Mouse (Mus musculus) monocyte, adult 5-6 weeks (primary cell): ENCODE data around the gene Fam131b. TPM values are rescaled to one million over a fixed set of nuclear protein-coding genes. Genes with fewer than 3 reads are reported as not detected.
A peak's percentile ranks its signal among the peaks of the same experiment; 100 is the strongest.

ENCODE experiments used
- ATAC-seq: fragments of 153-309, 156-312 bp; replicated peaks from 2 replicates; pipeline ENCODE4 v1.8.0; 2017; ENCODE audit warnings: mild to moderate bottlenecking; ENCODE audit not compliant: low TSS enrichment, insufficient number of reproducible peaks, severe bottlenecking, poor library complexity, low FRiP score
- total RNA-seq: library from RNA; stranded (forward); fragments of 200-1000, 200-491, 200-594 nt; gene quantifications from 3 replicates; pipeline ENCODE4 v1.2.3, GENCODE M21; 2017

Gene Fam131b
- 0.10 to 0.32 TPM in 2 of 3 replicates, not detected in the other for total RNA-seq

DNA sequence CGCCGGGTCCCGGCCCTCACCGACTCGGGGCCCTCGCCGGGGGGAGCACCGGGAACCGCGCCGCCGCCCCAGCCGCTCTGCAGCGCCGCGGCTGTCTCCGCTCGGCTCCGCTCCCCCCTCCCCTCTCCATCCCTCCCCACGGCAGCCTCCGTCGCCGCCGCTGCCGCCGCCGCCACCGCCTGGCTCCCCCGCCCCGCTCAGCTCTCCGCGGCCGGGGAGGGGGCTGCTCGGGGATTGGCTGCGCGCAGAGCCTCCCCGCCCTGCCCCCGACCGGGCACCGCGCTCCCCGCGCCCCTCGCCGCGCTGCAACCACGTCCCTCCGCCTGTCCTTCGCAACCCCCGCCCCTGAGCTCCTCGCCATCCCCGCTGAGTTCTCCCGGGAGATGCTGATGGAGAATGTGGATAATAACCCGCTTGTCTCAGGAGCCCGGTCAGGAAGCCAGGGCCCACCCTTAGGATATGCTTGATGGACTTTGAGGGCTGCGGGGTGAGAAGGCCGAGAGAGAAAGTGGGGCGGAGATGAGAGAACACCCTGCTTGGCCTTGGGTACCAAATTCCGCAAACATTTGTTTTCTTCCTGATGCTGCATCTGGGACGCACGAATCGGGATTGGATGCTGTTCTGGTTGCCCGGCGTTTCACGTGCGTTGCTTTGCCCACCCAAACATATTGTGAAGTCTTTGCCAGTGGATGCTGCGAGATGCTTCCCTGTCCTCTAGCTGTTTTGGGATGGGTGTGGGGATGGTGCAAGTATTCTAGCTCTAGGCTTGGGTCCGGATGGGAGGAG is at the start of gene Fam131b:
Gene Fam131b, minus strand, starts transcription at position 162 of the 786 bp plus-strand sequence.
- ATAC-seq, result no peak

DNA sequence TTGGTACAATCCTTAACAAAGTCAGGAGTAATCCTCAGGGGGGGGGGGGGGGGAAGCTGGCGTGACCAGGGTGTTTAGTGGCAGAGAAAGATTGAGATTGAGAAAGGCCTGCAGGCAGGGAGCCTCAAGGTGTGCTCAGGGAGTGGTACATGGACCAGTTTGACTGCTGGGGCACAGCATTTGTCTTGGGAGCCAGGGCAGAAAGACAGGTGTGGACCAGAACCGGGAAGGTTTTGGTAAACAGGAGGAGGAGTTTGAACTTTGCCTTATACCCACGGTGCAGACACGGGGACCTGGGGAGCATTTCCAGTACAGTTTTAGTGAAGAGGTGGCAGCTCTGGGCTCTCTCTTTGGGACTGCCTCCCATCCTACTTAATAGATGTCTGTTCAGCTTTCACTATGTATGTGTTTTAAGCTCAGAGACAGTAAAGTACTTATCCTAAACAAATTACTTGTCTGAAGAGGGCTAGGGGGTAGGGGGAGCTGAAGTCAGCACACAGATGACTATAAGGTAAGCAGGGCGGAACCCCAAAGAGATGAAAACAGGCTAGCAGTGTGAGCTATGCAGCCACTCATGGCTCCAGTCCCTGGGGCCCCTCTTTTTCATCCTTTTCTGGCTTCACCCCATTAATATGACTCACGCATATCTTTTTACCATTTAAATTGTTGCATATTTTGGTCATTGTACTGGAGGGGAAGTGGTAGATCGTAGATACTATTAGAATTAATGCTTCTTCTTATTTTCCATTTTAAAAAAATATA is 49.4 kb upstream of the Fam131b start:
- ATAC-seq, result no peak

DNA sequence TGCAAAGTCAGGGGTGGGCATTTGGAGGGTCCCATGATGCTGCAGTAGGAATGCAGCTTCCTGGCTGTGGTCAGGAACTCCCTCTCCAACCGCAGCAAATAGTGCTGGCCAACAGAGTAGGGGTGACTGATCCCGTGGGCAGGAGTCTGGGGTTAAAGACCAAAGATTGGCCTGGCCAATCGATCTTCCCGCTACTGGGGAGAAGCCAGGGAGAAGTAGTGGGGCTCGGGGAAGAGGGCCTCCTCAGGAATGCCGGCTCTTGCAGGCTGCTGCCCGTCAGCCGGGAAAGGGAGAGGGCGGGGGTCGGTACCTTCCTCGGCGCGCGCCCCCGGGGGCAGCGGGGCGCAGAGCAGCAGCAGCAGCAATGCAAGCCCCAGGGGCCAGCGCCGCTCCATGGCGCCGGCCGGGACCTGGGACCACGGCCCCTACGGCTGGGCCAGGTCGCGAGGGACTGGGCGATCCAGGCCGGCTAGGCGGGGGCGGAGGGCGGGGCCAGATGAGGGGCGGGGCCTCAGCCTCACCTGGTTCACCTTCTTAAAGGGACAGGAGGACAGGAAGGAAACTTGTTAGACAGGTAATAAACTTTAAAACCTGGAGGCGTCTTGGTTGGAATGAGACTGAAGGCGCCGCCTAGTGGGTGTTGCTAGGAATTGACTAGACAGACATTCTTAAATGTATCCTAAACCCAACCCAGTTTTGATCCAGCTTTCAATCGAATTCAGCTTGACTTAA is 48.5 kb upstream of the Fam131b start, which contains the start of gene Epha1:
Gene Epha1, minus strand, starts transcription at position 453 of the 732 bp plus-strand sequence.
- no peak for ATAC-seq

DNA sequence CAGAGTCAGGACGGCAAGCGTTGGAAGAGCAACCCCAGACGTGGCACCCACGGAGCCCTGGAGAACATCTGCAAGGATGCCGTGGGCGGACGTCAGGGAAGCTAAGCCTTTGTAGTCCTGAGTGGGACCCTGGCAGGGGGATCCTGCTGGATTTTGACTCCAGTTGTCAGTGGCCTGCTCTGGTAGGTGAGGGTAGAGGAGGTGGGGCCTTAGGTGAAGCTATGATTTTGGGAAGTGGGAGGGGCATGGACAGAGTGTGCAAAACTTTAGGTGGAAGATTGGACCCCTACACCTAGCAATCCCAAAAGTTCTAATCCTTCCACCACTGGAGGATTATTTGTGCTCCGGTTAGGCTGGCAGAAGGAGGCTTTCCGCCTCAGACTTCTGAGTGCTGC is 48.0 kb upstream of the Fam131b start:
- 0 out of 2 replicates have a peak, but pooled peaks have one; percentile 4 for ATAC-seq

DNA sequence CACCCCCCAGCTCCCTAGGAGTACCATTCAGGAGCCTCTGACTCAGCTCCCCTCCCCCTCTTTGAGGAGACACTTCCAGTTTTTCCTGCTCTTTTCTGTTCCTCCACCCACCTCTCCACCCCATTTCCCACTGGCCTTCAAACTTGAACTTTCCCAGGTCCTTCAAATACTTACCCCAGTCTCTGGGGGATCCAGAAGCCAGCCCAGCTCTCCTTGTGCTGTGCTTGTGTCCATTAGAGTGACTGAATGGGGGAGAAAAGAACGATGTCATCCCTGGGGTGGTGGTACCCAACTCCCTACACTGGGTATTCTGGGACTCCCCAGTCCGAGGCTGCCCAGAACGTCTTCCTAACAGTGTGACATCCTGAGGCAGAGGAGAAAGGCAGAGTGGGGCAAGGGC is 47.6 kb upstream of the Fam131b start:
- ATAC-seq, result 0 out of 2 replicates have a peak, but pooled peaks have one; percentile 8

DNA sequence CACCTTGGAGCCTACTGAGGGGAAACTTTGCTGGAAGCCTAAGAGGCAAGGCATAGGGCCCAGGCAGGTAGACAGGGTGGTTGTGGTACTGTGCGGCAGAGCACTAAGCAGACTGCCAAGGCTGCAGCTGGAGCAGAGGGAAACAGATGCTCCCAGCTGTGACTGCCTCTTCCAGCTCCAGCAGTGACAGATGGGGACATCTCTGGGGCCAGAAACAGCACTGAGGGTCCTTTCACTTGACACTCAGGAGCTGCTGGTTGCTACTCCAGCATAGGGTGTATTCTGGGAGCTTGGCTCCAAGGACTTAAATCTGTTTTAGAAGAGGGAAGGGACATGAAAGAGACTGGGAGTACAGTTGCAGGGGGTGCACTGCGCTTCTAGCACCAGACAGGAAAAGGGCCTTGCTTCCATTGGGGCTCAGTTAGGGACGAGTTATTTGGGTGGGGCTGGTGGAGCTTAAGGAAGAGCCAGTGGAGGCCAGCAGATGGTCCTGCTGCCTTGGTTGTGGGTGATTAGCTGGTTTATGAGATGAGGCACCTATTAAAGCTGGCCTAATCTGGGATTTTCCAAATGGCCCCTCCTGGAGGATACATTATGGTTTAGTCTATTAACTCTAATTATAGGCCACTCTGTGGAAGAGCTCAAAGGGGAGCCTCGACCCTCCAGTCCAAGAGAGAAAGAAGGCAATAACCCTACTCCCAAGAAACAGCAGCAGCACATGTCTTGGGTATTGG is 46.4 kb upstream of the Fam131b start:
- ATAC-seq, result no peak

DNA sequence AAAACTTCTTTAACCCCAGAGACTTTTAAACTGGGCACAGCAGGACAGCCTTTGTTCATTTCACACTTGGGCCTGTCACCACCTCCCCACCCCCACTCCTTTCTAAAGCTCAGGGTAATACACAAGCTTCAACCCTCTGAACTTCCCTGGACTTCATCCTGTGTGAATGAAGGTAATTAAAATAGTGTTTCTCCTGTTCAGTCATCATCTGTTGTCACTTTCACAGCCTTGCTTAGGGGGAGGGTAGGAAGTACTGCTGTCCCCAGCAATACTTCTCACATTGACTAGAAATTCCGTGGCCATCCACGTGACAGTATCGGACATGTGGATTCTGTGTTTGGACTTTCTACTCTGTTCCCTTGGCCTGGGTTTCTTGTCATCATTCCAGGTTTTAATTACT is 45.4 kb upstream of the Fam131b start:
- ATAC-seq, result no peak

DNA sequence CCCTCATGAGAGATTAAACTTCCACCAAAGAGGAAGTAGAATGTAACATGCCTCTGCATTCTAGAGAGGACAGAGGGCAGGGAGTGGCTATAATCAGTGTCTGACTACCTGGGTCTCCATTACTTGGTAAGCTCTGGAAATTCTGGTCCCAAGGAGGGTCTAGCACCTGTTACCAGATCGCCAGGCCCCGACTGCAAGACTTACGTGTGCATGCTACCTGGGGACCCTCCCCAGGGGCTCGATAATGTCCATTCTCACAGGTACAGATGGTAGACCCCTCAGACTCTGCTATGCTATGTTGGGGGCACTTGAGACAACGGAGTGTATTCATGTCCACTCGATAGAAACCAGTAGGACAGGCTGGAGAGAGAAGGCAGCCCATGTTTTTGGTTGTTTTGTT is 40.8 kb upstream of the Fam131b start:
- no peak for ATAC-seq

DNA sequence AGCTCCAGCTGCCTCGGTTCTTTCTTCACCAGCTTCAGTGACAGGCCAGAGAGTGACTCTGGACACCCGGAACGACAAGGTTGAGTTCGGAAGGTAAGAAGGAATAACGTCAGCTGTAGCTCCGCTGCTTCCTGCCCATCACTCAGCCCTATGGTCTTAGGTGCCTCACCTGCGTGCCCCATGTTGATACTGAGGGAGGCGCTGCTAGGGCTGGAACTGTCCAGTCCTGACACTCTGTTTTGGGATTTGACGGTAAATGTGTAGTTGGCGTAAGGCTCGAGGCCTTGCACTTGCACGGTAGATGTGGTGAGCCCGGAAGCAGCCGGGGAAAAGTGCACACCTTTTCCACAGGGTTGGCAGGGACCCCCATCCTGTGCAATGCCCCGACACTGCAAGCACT is 40.2 kb upstream of the Fam131b start:
- ATAC-seq, result no peak

DNA sequence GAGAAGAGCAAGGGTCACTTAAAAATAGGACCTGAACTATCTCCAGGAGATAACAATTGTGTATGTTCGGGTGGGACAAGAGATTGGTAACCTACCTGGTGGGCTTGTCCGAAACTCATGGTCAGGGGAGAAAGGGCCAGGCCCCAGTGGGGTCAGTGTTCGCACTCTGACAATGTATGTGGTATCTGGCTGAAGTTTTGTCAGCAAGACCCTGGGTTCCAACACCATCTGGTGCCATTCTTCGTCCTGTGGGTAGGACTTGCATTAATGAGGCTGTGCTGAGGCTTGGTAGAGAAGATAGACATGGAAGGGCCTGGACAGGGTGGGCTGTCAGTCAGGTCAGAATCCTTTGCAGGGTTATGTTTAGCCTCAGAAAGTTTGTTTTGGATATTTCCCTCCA is 39.6 kb upstream of the Fam131b start:
- no peak for ATAC-seq

DNA sequence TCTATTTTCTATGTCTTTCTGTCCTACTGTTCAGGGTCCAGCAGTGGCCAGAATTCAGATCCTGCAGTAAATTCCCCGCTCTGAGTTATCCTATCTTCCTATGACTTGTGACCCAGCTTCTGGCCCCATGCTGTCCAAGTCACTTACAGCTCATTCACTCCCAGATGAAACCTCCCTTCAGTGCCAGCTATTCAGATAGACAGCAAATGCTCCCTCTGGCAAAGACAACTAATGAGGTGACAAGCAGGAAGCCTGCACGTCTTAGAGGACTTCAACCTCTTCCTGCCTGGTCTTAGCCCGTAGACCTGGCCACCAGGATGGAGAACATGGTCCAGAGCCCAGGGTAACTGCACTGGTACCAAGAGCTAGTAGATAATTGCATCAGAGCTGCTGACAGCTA is 38.5 kb upstream of the Fam131b start:
- no peak for ATAC-seq

DNA sequence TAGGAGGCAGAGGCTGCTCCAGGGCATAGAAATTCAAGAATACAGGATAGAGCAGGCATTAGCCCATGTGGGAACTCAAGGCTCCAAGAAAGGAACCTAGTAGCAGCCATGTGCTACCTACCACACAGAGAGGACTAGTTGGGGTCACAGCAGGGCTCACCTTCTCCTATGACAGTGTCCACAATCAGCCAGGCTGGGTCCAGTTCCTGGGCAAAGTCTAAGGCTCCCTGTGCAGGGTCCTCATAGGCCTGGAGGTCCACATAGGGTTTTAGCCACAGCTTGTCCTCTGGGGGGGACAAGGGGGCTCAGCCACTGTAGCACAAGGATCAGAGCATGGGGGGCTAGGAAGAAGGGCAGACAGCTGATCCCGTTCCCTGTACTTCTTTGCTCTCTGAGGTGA is 38.1 kb upstream of the Fam131b start:
- no peak for ATAC-seq

DNA sequence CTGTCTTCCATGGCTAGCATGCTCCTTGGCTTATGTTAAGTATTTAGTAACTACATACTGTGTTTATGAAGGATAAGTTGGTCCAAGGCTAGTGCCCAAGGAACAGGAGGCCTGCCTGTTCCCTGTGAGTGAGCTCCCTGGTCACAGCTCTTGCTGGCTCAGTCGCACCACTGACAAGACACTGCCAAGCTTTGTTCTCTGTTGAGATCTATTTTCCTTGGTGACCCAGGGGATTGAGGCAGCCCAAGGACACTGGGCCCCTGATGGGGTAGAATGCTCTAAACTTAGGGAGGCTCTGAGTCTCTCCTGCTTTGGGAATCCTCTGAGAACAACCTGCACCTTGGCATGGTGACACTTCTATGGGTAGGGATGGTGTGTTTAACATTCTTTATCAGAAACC is 37.6 kb upstream of the Fam131b start:
- ATAC-seq, result no peak

DNA sequence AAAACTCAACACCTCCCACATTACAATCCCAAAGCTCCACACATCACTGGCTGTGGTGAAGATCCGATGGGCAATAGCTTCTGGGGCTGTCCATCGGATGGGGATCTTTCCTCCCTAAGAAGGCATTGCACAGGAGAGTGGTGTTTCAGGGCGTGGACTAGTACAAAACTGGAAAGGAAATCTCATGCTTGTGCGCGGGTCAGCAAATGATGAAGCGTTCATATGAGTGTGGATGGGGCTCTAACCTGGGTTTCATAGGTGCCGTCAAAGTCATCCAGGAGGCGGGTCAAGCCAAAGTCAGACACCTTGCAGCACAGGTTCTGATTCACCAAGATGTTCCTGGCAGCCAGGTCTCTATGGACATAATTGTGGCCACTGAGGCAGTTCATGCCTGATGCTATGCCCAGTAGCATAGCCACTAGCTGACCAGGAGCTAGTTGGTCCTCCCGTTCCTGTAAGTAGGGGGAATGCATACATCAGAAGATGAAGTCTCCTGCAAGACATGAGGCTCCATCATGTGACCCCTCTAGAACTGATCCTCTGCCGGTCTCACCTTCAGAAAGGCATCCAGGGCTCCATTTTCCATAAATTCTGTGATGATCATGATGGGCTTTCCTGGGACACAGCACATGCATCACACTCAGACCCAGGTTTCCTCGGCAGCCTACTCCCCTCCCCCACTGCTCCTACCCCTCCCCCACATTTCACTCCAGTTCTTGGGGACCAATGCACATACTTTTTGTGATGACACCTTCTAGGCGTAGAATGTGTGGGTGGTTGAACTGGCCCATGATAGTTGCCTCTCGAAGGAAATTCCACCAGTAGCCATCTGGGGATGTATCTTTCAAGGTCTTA is 36.8 kb upstream of the Fam131b start:
- no peak for ATAC-seq

DNA sequence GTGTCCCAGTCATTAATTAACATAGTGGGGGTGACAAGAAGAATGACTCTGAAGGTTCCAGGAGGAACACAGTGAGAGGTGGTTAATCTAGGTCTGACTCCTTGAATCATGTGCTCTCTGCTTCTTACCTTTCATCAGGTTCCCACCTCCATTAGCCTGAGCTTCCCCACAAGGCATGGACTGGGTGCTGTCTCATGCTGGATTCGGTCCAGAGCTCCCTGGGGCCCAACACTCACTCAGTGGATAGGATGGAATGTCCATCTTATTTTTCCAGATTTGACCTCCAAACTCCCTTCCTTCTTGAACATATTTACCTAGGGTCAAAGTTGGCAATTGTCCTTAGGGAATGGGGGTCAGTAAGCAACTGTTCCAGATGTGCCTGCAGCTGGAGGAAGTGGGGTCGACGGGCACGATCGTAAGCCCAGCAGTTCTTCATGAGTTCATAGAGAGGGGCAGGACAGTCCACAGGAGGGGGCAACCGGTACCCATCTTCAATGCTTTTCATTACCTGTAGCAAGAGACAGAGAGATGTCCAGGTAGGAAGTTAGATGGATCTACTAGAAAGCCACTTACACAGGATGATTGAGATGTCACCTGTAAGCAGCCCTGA is 35.9 kb upstream of the Fam131b start:
- ATAC-seq, result no peak

DNA sequence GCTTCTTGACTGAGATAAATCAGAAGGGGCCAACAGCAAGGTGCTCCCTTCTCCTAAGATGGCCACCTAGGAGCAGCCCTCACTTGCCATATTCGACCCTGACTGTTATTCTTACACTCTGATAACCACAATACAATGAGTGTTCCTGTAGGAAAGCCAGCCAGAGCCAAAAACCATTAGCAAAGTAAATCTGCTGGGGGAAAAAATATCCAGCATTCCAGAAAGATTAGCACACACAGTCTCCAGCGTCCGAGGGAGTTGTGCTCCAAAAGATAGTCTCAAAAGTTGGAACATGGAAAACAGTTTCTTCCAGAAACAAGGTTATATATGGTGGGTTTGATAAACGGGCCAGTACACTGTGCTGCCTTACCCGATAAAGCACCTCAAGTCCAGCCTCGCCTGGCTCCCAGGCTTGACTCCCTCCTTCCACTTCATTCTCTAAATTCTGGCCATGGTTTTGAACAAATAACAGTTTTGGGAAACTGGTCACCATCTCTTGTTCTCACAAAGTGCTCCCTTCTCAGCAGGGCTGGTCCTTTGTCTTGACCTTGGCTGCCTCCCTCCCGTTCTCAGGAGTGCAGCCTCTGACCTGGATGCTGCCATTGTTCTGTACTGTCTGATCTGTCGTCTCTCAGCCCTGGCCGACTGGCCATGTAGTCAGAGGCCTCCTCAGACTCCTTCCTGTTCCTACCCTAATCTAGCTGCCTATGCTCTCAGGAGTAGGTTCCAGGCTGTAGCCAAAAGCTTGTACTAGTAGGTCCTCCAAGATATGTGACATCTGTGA is 35.1 kb upstream of the Fam131b start:
- ATAC-seq, result no peak

DNA sequence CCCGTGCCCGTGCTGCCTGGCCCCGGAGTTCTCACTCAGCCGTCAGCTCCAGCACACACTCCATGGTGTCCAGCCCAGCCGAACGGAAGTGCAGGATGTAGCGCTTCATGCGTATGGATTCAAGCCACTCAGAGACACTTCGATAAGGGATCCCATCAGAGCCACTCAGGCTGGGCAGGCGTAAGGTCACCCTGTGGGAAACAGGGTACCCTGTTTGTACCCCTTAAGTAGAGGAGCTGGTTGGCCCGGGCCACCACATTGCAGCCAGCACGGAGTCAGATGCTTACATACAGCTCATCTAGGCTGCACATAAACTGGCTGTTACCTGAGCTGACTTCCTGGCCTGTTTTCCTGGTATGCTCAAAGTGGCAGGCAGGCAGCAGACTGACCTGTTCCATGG is 34.5 kb upstream of the Fam131b start:
- no peak for ATAC-seq
